Comparison of ENCODE assay signal across 20 mouse cellular contexts in genomic region chr10:75026491-75026890, GRCm38 (mm10). TPM values are rescaled to one million over a fixed set of nuclear protein-coding genes. Genes with fewer than 3 reads are reported as not detected.
"Had no signal": no experiment of that assay in that cellular context is flagged by ENCODE, and none has a peak within 500 bp of the region (broad histone marks: within the 10 kb centered on the region; RNA-seq: fewer than 3 reads in every experiment).

No protein-coding gene starts in this region.

- H3K4me2 ChIP-seq: limb, embryonic 15.5 days; liver, embryonic 12.5 days; lung, embryonic 14.5 days; midbrain, embryonic 11.5 days; stomach, embryonic 15.5 days had no signal

- H3K4me3 ChIP-seq: limb, embryonic 15.5 days; liver, embryonic 12.5 days; megakaryocyte, embryonic 14.5 days; stomach, embryonic 15.5 days had no signal

- H3K27me3 ChIP-seq: limb, embryonic 15.5 days; liver, embryonic 12.5 days; stomach, embryonic 15.5 days had no signal

- ATAC-seq: liver, embryonic 12.5 days had no signal

- H3K9ac ChIP-seq: limb, embryonic 15.5 days; liver, embryonic 12.5 days; lung, embryonic 14.5 days; stomach, embryonic 15.5 days had no signal

- H3K27ac ChIP-seq: kidney, postnatal 0 days; limb, embryonic 15.5 days; liver, embryonic 12.5 days; macrophage; stomach, embryonic 15.5 days had no signal

- DNase-seq: kidney, adult 11 months; kidney, adult 9 months; kidney, postnatal 36 days; layer of hippocampus, adult 9-11 months; layer of hippocampus, postnatal 36 days; lung, embryonic 14.5 days; lung, postnatal 10 days; thymus, adult 2 months; thymus, postnatal 25 days had no signal

- H3K9me3 ChIP-seq: limb, embryonic 15.5 days; liver, embryonic 12.5 days; stomach, embryonic 15.5 days had no signal

- H3K36me3 ChIP-seq: limb, embryonic 15.5 days; liver, embryonic 12.5 days; stomach, embryonic 15.5 days had no signal

- H3K4me1 ChIP-seq: limb, embryonic 15.5 days; stomach, embryonic 15.5 days had no signal

RNA-seq across cellular contexts. Expression of gene Rsph14, which starts 5.9 kb away (rescaled TPM):
- polyA plus RNA-seq: kidney, postnatal 0 days; limb, embryonic 11.5 days; limb, embryonic 15.5 days; liver, embryonic 16.5 days; lung, embryonic 14.5 days; macrophage; midbrain, embryonic 11.5 days; neural tube, embryonic 11.5 days; stomach, embryonic 15.5 days; thymus, adult 2 months; urinary bladder, adult 2 months had no signal
